Mouse (Mus musculus) activated CD4-positive, CD25-positive, alpha-beta regulatory T cell, adult 4 months (primary cell): ENCODE data around the gene Olfr620. TPM values are rescaled to one million over a fixed set of nuclear protein-coding genes. Genes with fewer than 3 reads are reported as not detected.

Experiments used
- ATAC-seq: one replicate; pipeline ENCODE4 v1.8.0; 2017
- polyA plus RNA-seq, 2 experiments: library from polyadenylated mRNA; unstranded; fragments of 100-300 nt; shearing (Covaris generic); gene quantifications; one replicate each; pipeline ENCODE4 v1.2.1; 2017

The Olfr620 gene
- 1 to 10 TPM in 1 of 2 experiments, not detected in 1; 1.3 TPM for polyA plus RNA-seq

- no peak for ATAC-seq
Observed at GRCm38 (mm10) chr7:103612434-103612833, at the start of gene Olfr620. TSS of gene Olfr620 (minus strand) at chr7:103612534.

- no peak for ATAC-seq
Observed at GRCm38 (mm10) chr7:103644070-103644469, 31.7 kb upstream of the Olfr620 start.

DNA sequence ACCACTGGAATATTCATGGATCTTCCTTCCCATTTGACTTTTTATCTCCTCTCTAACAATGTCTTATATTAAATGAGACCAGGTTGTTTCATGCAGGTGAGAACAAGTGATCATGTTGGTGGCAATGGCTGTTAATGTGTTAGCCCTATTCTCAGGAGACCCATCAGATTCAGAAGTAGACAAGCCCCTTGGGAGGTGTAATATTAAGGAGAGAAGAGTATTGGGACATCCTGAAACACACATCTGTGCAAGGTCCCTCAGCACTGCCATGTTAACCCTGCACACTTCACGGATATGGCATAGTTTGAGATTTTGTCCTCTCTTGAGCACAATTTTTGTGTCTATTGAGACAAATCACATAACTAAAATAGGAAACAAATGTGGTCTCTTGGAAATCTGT is 30.3 kb upstream of the Olfr620 start, which contains the start of gene Olfr622:
Gene Olfr622, minus strand, starts transcription at position 101 of the 400 bp plus-strand sequence.
- ATAC-seq, result no peak

DNA sequence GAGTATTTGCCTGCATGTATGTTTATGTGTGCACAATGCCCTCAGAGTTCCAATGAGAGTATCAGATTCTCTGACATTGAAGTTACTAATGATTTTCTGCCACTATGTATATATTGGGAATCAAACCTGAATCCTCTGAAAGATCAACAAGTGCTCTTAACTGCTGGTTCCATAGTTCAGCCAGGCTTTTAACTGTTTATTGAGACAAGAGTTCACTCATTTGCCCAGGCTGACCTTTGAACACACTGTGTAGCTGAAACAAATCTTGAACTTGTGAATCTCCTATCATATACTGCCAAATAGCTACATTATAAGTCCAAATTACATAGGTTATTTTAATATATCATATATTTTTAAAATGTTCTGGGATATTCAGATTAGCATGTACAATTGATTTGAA is 24.5 kb upstream of the Olfr620 start:
- ATAC-seq, result no peak

GRCm38 (mm10) chr7:103607425-103607824 is 4.9 kb downstream of the Olfr620 start:
- ATAC-seq, result no peak

GRCm38 (mm10) chr7:103600275-103600674 is 12.1 kb downstream of the Olfr620 start, which contains the start of gene Olfr619:
TSS of gene Olfr619 (plus strand) at chr7:103600575.
- ATAC-seq, result no peak

DNA sequence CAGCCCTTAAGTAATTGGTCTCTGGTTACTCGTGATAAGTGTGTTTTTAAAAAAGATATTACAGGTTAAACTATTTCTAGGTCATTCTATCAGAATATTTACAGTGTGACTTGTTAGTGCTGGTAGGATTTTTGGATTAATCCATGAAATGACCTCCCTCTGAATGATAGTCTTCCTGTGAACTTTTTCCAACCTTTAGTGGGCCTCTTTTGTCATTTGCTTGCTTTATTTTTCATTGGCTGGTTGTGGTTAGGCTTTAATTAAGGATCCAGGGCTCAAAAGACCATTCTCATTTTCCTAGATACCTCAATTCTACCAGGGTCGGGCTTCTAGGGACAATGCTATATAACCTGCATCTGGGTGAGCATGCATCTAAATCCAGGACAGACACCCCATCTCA is 22.5 kb downstream of the Olfr620 start, which contains the start of gene Olfr618:
Gene Olfr618, plus strand, starts transcription at position 301 of the 400 bp plus-strand sequence.
- ATAC-seq, result no peak

GRCm38 (mm10) chr7:103572761-103573160 is 39.6 kb downstream of the Olfr620 start, which contains the start of gene Olfr617:
TSS of gene Olfr617 (plus strand) at chr7:103573061.
- ATAC-seq, result no peak

GRCm38 (mm10) chr7:103569043-103569442 is 43.3 kb downstream of the Olfr620 start, which contains the start of gene Olfr616:
TSS of gene Olfr616 (minus strand) at chr7:103569143.
- ATAC-seq, result no peak

DNA sequence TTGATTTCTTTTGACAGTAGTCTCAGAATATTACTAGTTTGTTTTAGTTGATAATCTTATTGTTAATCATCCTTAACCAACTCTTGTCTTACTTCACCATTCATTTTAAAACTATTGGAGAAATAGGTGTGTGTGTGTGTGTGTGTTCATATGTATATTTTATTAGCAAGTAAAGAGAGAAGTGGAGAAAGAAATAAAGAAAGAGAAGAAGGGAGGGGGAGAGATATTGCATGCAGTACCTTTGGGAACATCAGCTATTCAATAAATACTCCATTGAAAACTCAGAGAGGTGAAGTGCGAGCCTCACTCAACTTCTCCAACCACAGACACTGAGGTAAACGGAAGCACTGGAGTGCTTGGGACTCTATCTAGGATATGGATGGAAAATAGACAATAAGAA is 56.6 kb downstream of the Olfr620 start, which contains the start of gene Olfr615:
Gene Olfr615, plus strand, starts transcription at position 301 of the 400 bp plus-strand sequence.
- ATAC-seq, result no peak

Other genes with a start within 250 kb of the Olfr620 start
- not detected for gene Olfr601, start 249.9 kb downstream of the Olfr620 start, polyA plus RNA-seq
- gene Olfr603, start 226.4 kb downstream of the Olfr620 start, polyA plus RNA-seq, result not detected
- gene Usp17lc, start 197.5 kb downstream of the Olfr620 start, polyA plus RNA-seq, result not detected
- not detected for gene Olfr605, start 167.1 kb downstream of the Olfr620 start, polyA plus RNA-seq
- gene Olfr606, start 163.5 kb downstream of the Olfr620 start, polyA plus RNA-seq, result not detected
- under 1 TPM in 1 of 2 experiments, not detected in 1; 0.08 TPM for gene Olfr607, start 148.4 kb downstream of the Olfr620 start, polyA plus RNA-seq
- not detected for gene Olfr608, start 142.7 kb downstream of the Olfr620 start, polyA plus RNA-seq
- not detected for gene Olfr609, start 114.5 kb downstream of the Olfr620 start, polyA plus RNA-seq
- not detected for gene Olfr610, start 100.4 kb downstream of the Olfr620 start, polyA plus RNA-seq
- not detected for gene Olfr611, start 91.7 kb downstream of the Olfr620 start, polyA plus RNA-seq
- not detected for gene Olfr612, start 69.8 kb downstream of the Olfr620 start, polyA plus RNA-seq
- gene Olfr613, start 64.5 kb downstream of the Olfr620 start, polyA plus RNA-seq, result not detected
- not detected for gene Olfr615, start 56.5 kb downstream of the Olfr620 start, polyA plus RNA-seq
- gene Olfr616, start 43.4 kb downstream of the Olfr620 start, polyA plus RNA-seq, result not detected
- not detected for gene Olfr617, start 39.5 kb downstream of the Olfr620 start, polyA plus RNA-seq
- gene Olfr618, start 22.4 kb downstream of the Olfr620 start, polyA plus RNA-seq, result not detected
- gene Olfr619, start 12.0 kb downstream of the Olfr620 start, polyA plus RNA-seq, result not detected
- gene Olfr622, start 30.2 kb upstream of the Olfr620 start, polyA plus RNA-seq, result not detected
- not detected for gene Olfr623, start 51.2 kb upstream of the Olfr620 start, polyA plus RNA-seq
- not detected for gene Olfr624, start 58.7 kb upstream of the Olfr620 start, polyA plus RNA-seq
- not detected for gene Olfr625-ps1, start 70.2 kb upstream of the Olfr620 start, polyA plus RNA-seq
- not detected for gene Olfr243, start 102.1 kb upstream of the Olfr620 start, polyA plus RNA-seq
- gene Olfr628, start 117.8 kb upstream of the Olfr620 start, polyA plus RNA-seq, result not detected
- not detected for gene Olfr629, start 132.4 kb upstream of the Olfr620 start, polyA plus RNA-seq
- gene Olfr630, start 144.8 kb upstream of the Olfr620 start, polyA plus RNA-seq, result not detected
- gene Olfr69, start 159.1 kb upstream of the Olfr620 start, polyA plus RNA-seq, result not detected
- gene Olfr68, start 167.2 kb upstream of the Olfr620 start, polyA plus RNA-seq, result not detected
- not detected for gene Olfr67, start 179.3 kb upstream of the Olfr620 start, polyA plus RNA-seq
- 100 to 1,000 TPM in 1 of 2 experiments, 1 to 10 TPM in 1; 1.3 to 103 TPM for gene Hbb-bt, start 201.5 kb upstream of the Olfr620 start, polyA plus RNA-seq
- gene Hbb-bs, start 215.6 kb upstream of the Olfr620 start, polyA plus RNA-seq, result 100 to 1,000 TPM in 1 of 2 experiments, 1 to 10 TPM in 1; 8.3 to 367 TPM
- not detected for gene Hbb-bh2, start 228.0 kb upstream of the Olfr620 start, polyA plus RNA-seq
- gene Hbb-bh1, start 230.6 kb upstream of the Olfr620 start, polyA plus RNA-seq, result not detected
- not detected for gene Hbb-y, start 240.7 kb upstream of the Olfr620 start, polyA plus RNA-seq